Mouse (Mus musculus) embryo, embryonic 10 days (tissue): ENCODE results near the gene Creld2.

Experiments
- DNase-seq: peaks from one replicate; pipeline ENCODE4 v3.0.0-alpha.2; 2015; ENCODE audit warnings: low spot score

Creld2 gene

GRCm38 (mm10) chr15:88828800-88829705, 9.6 kb downstream of the Creld2 start:
- peak; percentile 95 for DNase-seq

GRCm38 (mm10) chr15:88829791-88830440, 10.5 kb downstream of the Creld2 start:
- no peak for DNase-seq

- DNase-seq = no peak
Measured at GRCm38 (mm10) chr15:88830696-88831095, 11.2 kb downstream of the Creld2 start.

- no peak for DNase-seq
Measured at GRCm38 (mm10) chr15:88831482-88831881, 12.0 kb downstream of the Creld2 start.

GRCm38 (mm10) chr15:88832536-88832935, 13.1 kb downstream of the Creld2 start:
- no peak for DNase-seq

- DNase-seq = no peak
Measured at GRCm38 (mm10) chr15:88836031-88836430, 16.6 kb downstream of the Creld2 start.

GRCm38 (mm10) chr15:88836571-88836970, 17.1 kb downstream of the Creld2 start:
- no peak for DNase-seq

GRCm38 (mm10) chr15:88837199-88837932, 17.9 kb downstream of the Creld2 start:
- DNase-seq = peak; percentile 84

- DNase-seq = peak; percentile 42
Measured at GRCm38 (mm10) chr15:88837977-88838376, 18.5 kb downstream of the Creld2 start.

- DNase-seq = peak; percentile 57
Measured at GRCm38 (mm10) chr15:88839271-88839670, 19.8 kb downstream of the Creld2 start.

- peak; percentile 40 for DNase-seq
Measured at GRCm38 (mm10) chr15:88840126-88840525, 20.7 kb downstream of the Creld2 start.

- DNase-seq = no peak
Measured at GRCm38 (mm10) chr15:88841160-88841559, 21.7 kb downstream of the Creld2 start.

GRCm38 (mm10) chr15:88841580-88842299, 22.3 kb downstream of the Creld2 start:
- no peak for DNase-seq

GRCm38 (mm10) chr15:88842300-88842673, 22.8 kb downstream of the Creld2 start:
- no peak for DNase-seq

GRCm38 (mm10) chr15:88843486-88844097, 24.1 kb downstream of the Creld2 start:
- no peak for DNase-seq

GRCm38 (mm10) chr15:88844966-88845365, 25.5 kb downstream of the Creld2 start:
- no peak for DNase-seq

GRCm38 (mm10) chr15:88848661-88849060, 29.2 kb downstream of the Creld2 start:
- no peak for DNase-seq

- no peak for DNase-seq
Measured at GRCm38 (mm10) chr15:88849621-88850020, 30.2 kb downstream of the Creld2 start.

- no peak for DNase-seq
Measured at GRCm38 (mm10) chr15:88850146-88850826, 30.8 kb downstream of the Creld2 start.

- DNase-seq = no peak
Measured at GRCm38 (mm10) chr15:88851076-88851475, 31.6 kb downstream of the Creld2 start.
